Mouse (Mus musculus): ENCODE measurements around the gene Paf1. TPM values are rescaled to one million over a fixed set of nuclear protein-coding genes. Genes with fewer than 3 reads are reported as not detected.

The Paf1 gene
- polyA plus RNA-seq, 1 experiment from 2014 or later = 77.6 TPM

GRCm38 (mm10) chr7:28354596-28354995 lies 38.2 kb upstream of the Paf1 start:
- Histone ChIP-seq H3K36me3 (ENCODE audit: control insufficient read depth, insufficient read depth, low read length) (peaks cover 12% of the 10 kb centered on the region), H3K4me1 (replicated peaks; ENCODE audit: control insufficient read depth, insufficient read depth, low read length) (peaks cover 5% of the 10 kb centered on the region; the same call in 1 of the 2 replicates), H3K9ac (ENCODE audit: low read depth, low read length) (no peak overlapping the region), H3K9me3 (ENCODE audit: control insufficient read depth, low read length) (no peaks in the 10 kb centered on the region), H3K4me2 (replicated peaks; ENCODE audit: low read depth, low read length) (no peak overlapping the region), H3K27ac (ENCODE audit: low read depth, low read length) (no peak overlapping the region), H3K27me3 (ENCODE audit: control insufficient read depth, insufficient read depth, low read length) (no peaks in the 10 kb centered on the region), H3K4me3 (ENCODE audit: low read depth, low read length) (no peak overlapping the region)
- WGBS = 94% methylated on average over 3 of the region's 3 CpGs
- DNase-seq (ENCODE audit: low spot score) (no peak), ATAC-seq (ENCODE audit: low FRiP score) (no peak)

DNA sequence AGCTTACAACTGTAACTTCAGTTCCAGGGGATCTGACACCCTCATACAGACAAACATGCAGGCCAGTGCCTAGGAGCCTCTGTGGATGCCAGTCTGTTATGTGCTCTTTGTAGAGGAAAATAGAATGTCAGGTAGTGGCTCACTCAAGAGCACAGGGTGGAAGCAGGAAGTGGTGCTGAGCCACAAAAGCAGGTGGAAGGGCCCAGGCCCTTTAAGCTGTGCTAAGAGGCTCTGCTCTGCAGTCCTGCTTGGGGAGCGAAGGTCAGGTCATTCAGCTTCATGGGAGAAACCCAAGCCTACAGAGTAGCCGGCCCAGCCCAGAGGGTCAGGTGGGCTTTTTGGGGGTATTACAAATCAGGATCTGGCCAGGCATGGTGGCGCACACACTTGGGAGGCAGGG lies 37.5 kb upstream of the Paf1 start:
- no peak overlapping the region for H3K9ac ChIP-seq (ENCODE audit: low read depth, low read length)
- H3K4me2 ChIP-seq (replicated peaks; ENCODE audit: low read depth, low read length) = no peak overlapping the region
- WGBS = 90% methylated on average over 3 of the region's 3 CpGs
- H3K36me3 ChIP-seq (ENCODE audit: control insufficient read depth, insufficient read depth, low read length) = peaks cover 14% of the 10 kb centered on the region
- H3K27me3 ChIP-seq (ENCODE audit: control insufficient read depth, insufficient read depth, low read length) = no peaks in the 10 kb centered on the region
- no peaks in the 10 kb centered on the region for H3K9me3 ChIP-seq (ENCODE audit: control insufficient read depth, low read length)
- no peak for ATAC-seq (ENCODE audit: low FRiP score)
- DNase-seq (ENCODE audit: low spot score) = no peak
- H3K4me1 ChIP-seq (replicated peaks; ENCODE audit: control insufficient read depth, insufficient read depth, low read length) = 0 out of 2 replicates have a peak, but pooled peaks cover 5% of the 10 kb centered on the region
- H3K27ac ChIP-seq (ENCODE audit: low read depth, low read length) = no peak overlapping the region
- no peak overlapping the region for H3K4me3 ChIP-seq (ENCODE audit: low read depth, low read length)

GRCm38 (mm10) chr7:28356981-28357380 lies 35.8 kb upstream of the Paf1 start:
- ATAC-seq (ENCODE audit: low FRiP score) (no peak), DNase-seq (ENCODE audit: low spot score) (peak; percentile 45)
- 5% methylated on average over 5 of the region's 5 CpGs for WGBS
- H3K27me3 ChIP-seq (ENCODE audit: control insufficient read depth, insufficient read depth, low read length) = no peaks in the 10 kb centered on the region
- H3K9ac ChIP-seq (ENCODE audit: low read depth, low read length) = no peak overlapping the region
- H3K4me3 ChIP-seq (ENCODE audit: low read depth, low read length) = no peak overlapping the region
- no peak overlapping the region for H3K27ac ChIP-seq (ENCODE audit: low read depth, low read length)
- peaks cover 21% of the 10 kb centered on the region for H3K36me3 ChIP-seq (ENCODE audit: control insufficient read depth, insufficient read depth, low read length)
- H3K4me1 ChIP-seq (replicated peaks; ENCODE audit: control insufficient read depth, insufficient read depth, low read length) = 0 out of 2 replicates have a peak, but pooled peaks cover 2% of the 10 kb centered on the region
- H3K4me2 ChIP-seq (replicated peaks; ENCODE audit: low read depth, low read length) = no peak overlapping the region
- H3K9me3 ChIP-seq (ENCODE audit: control insufficient read depth, low read length) = no peaks in the 10 kb centered on the region

GRCm38 (mm10) chr7:28357984-28358383 lies 34.8 kb upstream of the Paf1 start:
- Histone ChIP-seq H3K4me3 (ENCODE audit: low read depth, low read length) (no peak overlapping the region), H3K4me2 (replicated peaks; ENCODE audit: low read depth, low read length) (no peak overlapping the region)

DNA sequence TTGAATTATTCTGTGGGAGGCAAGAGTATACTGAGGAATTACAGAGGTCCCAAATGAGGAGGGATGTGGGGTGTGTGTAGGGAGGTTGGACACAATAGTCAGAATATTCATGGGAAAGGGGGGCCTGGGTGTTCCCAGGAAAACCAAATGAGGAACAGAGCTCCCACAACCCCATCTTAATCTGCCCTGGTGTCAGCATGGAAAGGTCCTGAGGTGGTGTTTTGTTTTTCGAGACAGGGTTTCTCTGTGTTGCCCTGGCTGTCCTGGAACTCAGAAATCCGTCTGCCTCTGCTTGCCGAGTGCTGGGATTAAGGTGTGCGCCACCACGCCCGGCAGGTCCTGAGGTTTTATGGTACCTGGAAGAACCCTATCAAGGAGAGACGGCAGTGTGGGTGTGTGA lies 34.3 kb upstream of the Paf1 start:
- H3K9ac ChIP-seq (ENCODE audit: low read depth, low read length) = no peak overlapping the region
- no peaks in the 10 kb centered on the region for H3K9me3 ChIP-seq (ENCODE audit: control insufficient read depth, low read length)
- 75% methylated on average over 7 of the region's 7 CpGs for WGBS
- H3K4me3 ChIP-seq (ENCODE audit: low read depth, low read length) = no peak overlapping the region
- H3K27me3 ChIP-seq (ENCODE audit: control insufficient read depth, insufficient read depth, low read length) = no peaks in the 10 kb centered on the region
- ATAC-seq (ENCODE audit: low FRiP score) (no peak), DNase-seq (ENCODE audit: low spot score) (no peak)
- 0 out of 2 replicates have a peak, but pooled peaks cover 2% of the 10 kb centered on the region for H3K4me1 ChIP-seq (replicated peaks; ENCODE audit: control insufficient read depth, insufficient read depth, low read length)
- no peak overlapping the region for H3K27ac ChIP-seq (ENCODE audit: low read depth, low read length)
- H3K4me2 ChIP-seq (replicated peaks; ENCODE audit: low read depth, low read length) = no peak overlapping the region
- H3K36me3 ChIP-seq (ENCODE audit: control insufficient read depth, insufficient read depth, low read length) = peaks cover 25% of the 10 kb centered on the region

More at GRCm38 (mm10) chr7:28357984-28358383, 34.8 kb upstream of the Paf1 start:
- H3K9ac ChIP-seq (ENCODE audit: low read depth, low read length) = no peak overlapping the region
- ATAC-seq (ENCODE audit: low FRiP score) (no peak), DNase-seq (ENCODE audit: low spot score) (no peak)
- 17% methylated on average over 5 of the region's 5 CpGs for WGBS
- H3K36me3 ChIP-seq (ENCODE audit: control insufficient read depth, insufficient read depth, low read length) = peaks cover 29% of the 10 kb centered on the region
- no peaks in the 10 kb centered on the region for H3K27me3 ChIP-seq (ENCODE audit: control insufficient read depth, insufficient read depth, low read length)
- H3K27ac ChIP-seq (ENCODE audit: low read depth, low read length) = 0 out of 2 replicates have a peak overlapping the region, but pooled peaks have one; percentile 51
- 0 out of 2 replicates have a peak, but pooled peaks cover 2% of the 10 kb centered on the region for H3K4me1 ChIP-seq (replicated peaks; ENCODE audit: control insufficient read depth, insufficient read depth, low read length)
- H3K9me3 ChIP-seq (ENCODE audit: control insufficient read depth, low read length) = no peaks in the 10 kb centered on the region

DNA sequence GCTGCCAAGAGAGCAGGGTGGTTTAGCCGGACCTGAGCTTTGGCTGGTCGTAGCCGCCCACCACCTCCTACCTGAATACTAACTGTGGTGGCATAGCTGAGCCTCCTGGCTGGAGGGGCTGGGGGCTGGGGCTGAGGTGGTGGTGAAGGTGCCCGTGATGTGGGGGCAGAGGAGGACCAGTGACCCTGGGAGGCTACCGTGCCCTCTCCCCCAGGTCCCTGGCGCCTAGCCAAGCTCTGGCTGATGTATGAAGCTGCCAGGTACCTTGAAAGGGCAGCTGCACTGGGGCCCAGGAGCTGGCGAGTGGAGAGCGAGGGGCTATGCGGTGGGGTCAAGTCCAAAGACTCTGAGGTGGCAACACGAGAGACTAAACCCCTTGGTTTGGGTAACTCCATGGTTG lies 32.9 kb upstream of the Paf1 start:
- Histone ChIP-seq H3K9ac (ENCODE audit: low read depth, low read length) (no peak overlapping the region), H3K4me2 (replicated peaks; ENCODE audit: low read depth, low read length) (no peak overlapping the region), H3K9me3 (ENCODE audit: control insufficient read depth, low read length) (no peaks in the 10 kb centered on the region), H3K27ac (ENCODE audit: low read depth, low read length) (no peak overlapping the region), H3K4me1 (replicated peaks; ENCODE audit: control insufficient read depth, insufficient read depth, low read length) (0 out of 2 replicates have a peak, but pooled peaks cover 2% of the 10 kb centered on the region), H3K4me3 (ENCODE audit: low read depth, low read length) (no peak overlapping the region), H3K36me3 (ENCODE audit: control insufficient read depth, insufficient read depth, low read length) (peaks cover 19% of the 10 kb centered on the region), H3K27me3 (ENCODE audit: control insufficient read depth, insufficient read depth, low read length) (no peaks in the 10 kb centered on the region)
- ATAC-seq (ENCODE audit: low FRiP score) = no peak
- WGBS = 90% methylated on average over 10 of the region's 10 CpGs
- no peak for DNase-seq (ENCODE audit: low spot score)

GRCm38 (mm10) chr7:28360291-28360690 lies 32.5 kb upstream of the Paf1 start:
- H3K9me3 ChIP-seq (ENCODE audit: control insufficient read depth, low read length) = no peaks in the 10 kb centered on the region
- H3K4me2 ChIP-seq (replicated peaks; ENCODE audit: low read depth, low read length) = no peak overlapping the region
- H3K36me3 ChIP-seq (ENCODE audit: control insufficient read depth, insufficient read depth, low read length) = peaks cover 21% of the 10 kb centered on the region
- no peak for ATAC-seq (ENCODE audit: low FRiP score)
- H3K27me3 ChIP-seq (ENCODE audit: control insufficient read depth, insufficient read depth, low read length) = no peaks in the 10 kb centered on the region
- H3K27ac ChIP-seq (ENCODE audit: low read depth, low read length) = no peak overlapping the region
- no peak overlapping the region for H3K4me3 ChIP-seq (ENCODE audit: low read depth, low read length)
- 93% methylated on average over 6 of the region's 6 CpGs for WGBS
- H3K9ac ChIP-seq (ENCODE audit: low read depth, low read length) = no peak overlapping the region
- DNase-seq (ENCODE audit: low spot score) = no peak
- H3K4me1 ChIP-seq (replicated peaks; ENCODE audit: control insufficient read depth, insufficient read depth, low read length) = 0 out of 2 replicates have a peak, but pooled peaks cover 2% of the 10 kb centered on the region

DNA sequence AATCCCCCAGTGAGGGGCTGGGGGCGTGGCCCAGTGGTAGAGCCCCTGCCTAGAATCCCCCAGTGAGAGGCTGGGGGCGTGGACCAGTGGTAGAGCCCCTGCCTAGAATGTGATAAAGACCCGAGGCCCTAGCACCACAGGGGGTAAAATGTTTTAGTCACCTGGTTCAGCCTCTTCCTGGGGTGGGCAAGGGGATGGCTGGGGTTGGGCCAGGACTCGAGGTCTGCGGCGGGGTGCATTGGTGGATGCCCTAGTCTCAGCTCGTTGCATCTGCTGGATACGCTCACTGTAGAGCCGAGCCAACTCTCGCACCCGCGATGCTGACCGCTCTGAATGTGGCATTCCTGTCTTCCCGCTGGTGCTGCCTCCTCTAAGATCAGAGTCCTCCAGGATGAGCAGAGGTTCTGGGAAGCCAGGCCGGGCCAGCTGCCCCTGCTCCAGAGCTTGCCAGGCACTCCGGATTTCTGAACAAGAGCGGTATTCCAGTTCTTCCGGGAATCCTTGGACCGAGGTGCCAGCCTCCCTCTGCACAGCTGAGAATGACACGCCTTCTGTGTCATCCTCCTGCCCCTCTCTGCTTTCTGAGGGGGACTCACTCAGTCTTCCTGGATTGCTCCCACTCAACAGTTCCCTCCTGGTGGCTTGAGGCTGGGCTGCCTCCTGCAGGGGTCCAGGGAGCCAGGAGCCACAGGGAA lies 31.0 kb upstream of the Paf1 start:
- ATAC-seq (ENCODE audit: low FRiP score) (no peak), DNase-seq (ENCODE audit: low spot score) (no peak)
- Histone ChIP-seq H3K4me1 (replicated peaks; ENCODE audit: control insufficient read depth, insufficient read depth, low read length) (0 out of 2 replicates have a peak, but pooled peaks cover 2% of the 10 kb centered on the region), H3K4me3 (ENCODE audit: low read depth, low read length) (no peak overlapping the region), H3K9ac (ENCODE audit: low read depth, low read length) (no peak overlapping the region), H3K36me3 (ENCODE audit: control insufficient read depth, insufficient read depth, low read length) (peaks cover 21% of the 10 kb centered on the region), H3K9me3 (ENCODE audit: control insufficient read depth, low read length) (no peaks in the 10 kb centered on the region), H3K27me3 (ENCODE audit: control insufficient read depth, insufficient read depth, low read length) (no peaks in the 10 kb centered on the region), H3K27ac (ENCODE audit: low read depth, low read length) (no peak overlapping the region), H3K4me2 (replicated peaks; ENCODE audit: low read depth, low read length) (no peak overlapping the region)
- WGBS = 92% methylated on average over 19 of the region's 20 CpGs

DNA sequence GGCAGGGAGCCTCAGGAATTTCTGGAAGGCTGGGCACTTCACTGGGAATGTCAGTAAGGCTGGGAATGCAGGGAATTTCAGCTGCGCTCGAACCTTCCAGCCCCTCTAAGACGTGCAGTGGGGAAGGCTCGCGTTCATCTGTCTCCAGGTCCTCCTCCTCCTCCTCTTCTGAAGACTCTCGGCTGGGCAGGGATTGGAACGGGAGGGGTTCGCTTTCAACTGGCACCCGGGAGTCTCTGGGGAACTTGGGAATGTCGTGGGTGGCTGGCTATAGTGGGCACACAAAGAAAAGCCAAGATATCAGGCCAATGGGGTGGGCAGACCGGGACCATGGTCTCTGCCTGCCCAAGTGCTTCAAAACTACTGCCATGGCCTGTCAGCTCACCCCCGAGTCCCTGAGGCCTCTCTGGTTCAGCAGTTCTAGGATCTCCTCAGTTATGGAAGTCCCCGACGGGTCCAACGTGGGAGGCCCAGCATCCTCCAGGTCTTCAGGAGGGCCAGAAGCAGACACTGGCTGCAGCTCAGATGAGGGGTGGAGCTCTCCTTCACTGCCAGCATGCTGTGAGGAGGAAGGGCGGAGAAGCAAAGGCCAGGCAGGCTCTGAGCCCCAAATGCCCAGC lies 30.2 kb upstream of the Paf1 start:
- no peak overlapping the region for H3K4me3 ChIP-seq (ENCODE audit: low read depth, low read length)
- no peak overlapping the region for H3K9ac ChIP-seq (ENCODE audit: low read depth, low read length)
- no peaks in the 10 kb centered on the region for H3K27me3 ChIP-seq (ENCODE audit: control insufficient read depth, insufficient read depth, low read length)
- no peak overlapping the region for H3K27ac ChIP-seq (ENCODE audit: low read depth, low read length)
- H3K36me3 ChIP-seq (ENCODE audit: control insufficient read depth, insufficient read depth, low read length) = peaks cover 21% of the 10 kb centered on the region
- 87% methylated on average over 16 of the region's 16 CpGs for WGBS
- H3K4me1 ChIP-seq (replicated peaks; ENCODE audit: control insufficient read depth, insufficient read depth, low read length) = no peaks in the 10 kb centered on the region
- DNase-seq (ENCODE audit: low spot score) = no peak
- no peak overlapping the region for H3K4me2 ChIP-seq (replicated peaks; ENCODE audit: low read depth, low read length)
- no peaks in the 10 kb centered on the region for H3K9me3 ChIP-seq (ENCODE audit: control insufficient read depth, low read length)
- ATAC-seq (ENCODE audit: low FRiP score) = no peak

Measured in hindbrain, embryonic 11.5 days (tissue).